Mouse (Mus musculus) liver (tissue): ENCODE data around the gene Imp3.

ENCODE experiments used
- DNase-seq: peaks from one replicate; pipeline ENCODE4 v3.0.0-alpha.2; 2020; ENCODE audit warnings: mixed read lengths

Gene Imp3

GRCm38 (mm10) chr9:56973960-56974524 lies 36.8 kb downstream of the Imp3 start:
- DNase-seq = no peak

- no peak for DNase-seq
Measured at GRCm38 (mm10) chr9:56975199-56975598, 37.9 kb downstream of the Imp3 start.

GRCm38 (mm10) chr9:56980186-56980585 lies 42.9 kb downstream of the Imp3 start:
- DNase-seq = no peak

- DNase-seq = no peak
Measured at GRCm38 (mm10) chr9:56981502-56981901, 44.2 kb downstream of the Imp3 start.
